Mouse (Mus musculus): ENCODE data around the gene Fam69a.
"Not testable (repeated sequence)": the region's sequence is repeated elsewhere in the genome, so short reads cannot be mapped to it uniquely, and the experiment has no call there.

Fam69a gene

DNA sequence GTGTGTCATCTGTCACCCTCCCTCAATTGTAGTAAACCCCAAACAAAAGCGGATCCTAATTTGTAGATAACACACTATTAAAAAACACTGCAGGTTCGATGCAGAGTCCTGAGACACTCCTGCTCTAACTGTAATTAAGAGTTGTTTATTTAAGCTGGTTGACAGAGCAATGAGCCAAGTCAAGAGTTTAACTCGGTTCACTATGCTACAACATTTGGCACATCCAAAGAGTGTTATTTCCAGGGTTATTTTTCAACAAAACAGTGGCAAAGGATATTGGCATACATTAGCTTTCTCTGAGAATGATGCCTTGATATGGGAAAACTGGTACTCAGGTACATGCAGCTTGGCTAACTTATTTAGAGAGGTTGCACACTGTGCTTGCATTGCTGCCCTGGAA, 4.9 kb downstream of the Fam69a start:
- no peak for DNase-seq (ENCODE audit: low read depth, low spot score)

DNA sequence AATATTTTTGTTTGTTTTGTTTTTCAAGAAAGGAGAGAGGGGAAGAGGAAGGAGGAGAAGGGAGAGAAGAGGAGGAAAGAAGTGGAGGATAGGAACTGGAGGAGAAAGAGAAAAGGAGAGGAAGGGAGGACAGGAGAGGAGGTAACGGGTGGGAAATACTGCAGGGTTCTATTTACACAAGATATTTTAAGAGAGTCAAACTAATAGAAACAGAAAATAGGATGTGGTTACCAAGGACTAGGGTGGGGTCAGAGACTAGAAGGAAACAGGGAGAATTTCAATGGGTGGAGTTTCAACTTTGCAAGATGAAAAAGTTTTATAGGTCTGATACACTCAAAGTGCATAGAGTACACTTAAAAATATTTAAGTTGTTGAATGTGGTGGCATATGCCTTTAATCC, 7.0 kb downstream of the Fam69a start:
- peak; percentile 55 for DNase-seq (ENCODE audit: low read depth, low spot score)

DNA sequence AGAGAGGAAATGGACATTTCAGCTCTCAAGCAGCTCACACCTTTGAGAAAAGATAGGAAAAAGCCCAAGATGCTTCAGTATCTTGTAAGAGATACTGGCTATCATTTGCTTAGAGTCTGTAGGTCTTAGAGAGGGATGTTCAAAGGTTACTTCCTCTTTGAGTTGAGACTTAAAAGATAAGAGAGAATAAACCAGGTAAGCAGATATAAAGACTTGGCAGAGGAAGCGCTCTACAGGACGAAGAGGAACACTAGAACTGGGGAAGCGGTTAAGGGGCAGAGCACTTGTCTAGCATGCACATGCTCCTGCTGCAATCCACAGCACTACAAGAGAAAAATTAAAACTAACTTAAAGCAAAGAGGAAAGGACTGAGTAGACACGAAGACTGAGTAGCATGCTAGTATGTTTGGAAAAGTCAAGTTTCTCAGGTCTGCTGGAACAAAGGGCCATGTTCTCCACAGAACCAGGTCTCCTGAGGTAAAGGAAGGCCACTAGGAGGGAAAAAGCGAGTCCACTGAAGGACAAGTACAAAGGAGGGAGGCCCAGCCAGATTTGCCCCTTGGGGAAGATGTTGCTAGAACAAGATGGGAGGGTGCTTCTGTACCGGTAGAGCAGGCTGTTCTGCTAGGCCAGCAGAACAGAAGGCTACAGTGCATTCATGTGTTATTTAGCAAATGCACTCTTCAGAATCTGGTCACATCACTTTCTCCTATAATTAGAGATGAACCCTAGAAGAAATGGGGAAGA, 8.4 kb downstream of the Fam69a start:
- DNase-seq (ENCODE audit: low read depth, low spot score), result peak; percentile 62

DNA sequence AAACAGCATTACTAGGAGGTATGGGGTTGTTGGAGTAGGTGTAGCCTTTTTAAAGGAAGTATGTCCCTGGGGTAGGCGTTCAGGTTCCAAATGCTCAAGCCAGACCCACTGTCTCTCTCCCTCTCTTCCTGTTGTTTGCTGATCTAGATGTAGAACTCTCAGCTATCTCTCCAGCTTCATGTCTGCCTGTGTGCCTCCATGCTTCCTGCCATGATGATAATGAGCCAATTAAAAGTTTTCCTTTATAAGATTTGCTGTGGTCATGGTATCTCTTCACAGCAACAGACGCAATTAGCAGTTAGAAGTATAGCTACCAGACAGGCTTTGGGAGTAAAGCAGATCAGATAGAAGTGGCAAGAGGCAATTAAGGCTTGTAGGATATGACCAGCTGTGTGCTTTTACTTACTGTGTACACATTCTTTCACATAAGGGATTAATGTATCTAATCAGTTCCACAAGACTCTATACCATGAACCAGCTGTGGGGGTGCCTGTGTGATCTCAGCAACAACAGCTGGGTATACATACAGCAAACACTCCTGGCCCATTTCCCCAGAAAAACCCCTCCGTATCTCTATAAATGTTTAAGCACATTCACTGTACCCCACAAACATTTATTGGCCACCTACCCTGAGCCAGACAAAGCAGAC, 9.1 kb downstream of the Fam69a start:
- DNase-seq (ENCODE audit: low read depth, low spot score), result no peak

DNA sequence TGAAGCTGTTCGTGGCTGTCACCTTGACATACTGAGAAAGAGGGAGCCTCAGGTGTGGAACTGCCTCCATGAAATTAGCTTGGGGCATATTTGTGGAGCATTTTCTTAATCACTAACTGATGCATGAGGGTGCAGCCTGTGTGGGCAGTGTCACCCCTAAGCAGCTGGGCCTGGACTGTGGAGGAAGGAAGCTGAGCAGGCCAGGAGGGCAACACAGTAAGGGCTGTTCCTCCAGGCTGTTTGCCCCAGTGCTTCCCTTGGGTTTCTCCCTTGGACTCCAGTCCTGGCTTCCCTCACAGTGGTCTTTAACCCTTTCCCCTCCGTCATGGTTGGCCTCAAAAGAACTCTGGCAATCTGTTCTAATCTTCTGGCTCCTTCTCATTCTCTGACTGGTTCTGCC, 13.6 kb downstream of the Fam69a start:
- no peak for DNase-seq (ENCODE audit: low read depth, low spot score)

DNA sequence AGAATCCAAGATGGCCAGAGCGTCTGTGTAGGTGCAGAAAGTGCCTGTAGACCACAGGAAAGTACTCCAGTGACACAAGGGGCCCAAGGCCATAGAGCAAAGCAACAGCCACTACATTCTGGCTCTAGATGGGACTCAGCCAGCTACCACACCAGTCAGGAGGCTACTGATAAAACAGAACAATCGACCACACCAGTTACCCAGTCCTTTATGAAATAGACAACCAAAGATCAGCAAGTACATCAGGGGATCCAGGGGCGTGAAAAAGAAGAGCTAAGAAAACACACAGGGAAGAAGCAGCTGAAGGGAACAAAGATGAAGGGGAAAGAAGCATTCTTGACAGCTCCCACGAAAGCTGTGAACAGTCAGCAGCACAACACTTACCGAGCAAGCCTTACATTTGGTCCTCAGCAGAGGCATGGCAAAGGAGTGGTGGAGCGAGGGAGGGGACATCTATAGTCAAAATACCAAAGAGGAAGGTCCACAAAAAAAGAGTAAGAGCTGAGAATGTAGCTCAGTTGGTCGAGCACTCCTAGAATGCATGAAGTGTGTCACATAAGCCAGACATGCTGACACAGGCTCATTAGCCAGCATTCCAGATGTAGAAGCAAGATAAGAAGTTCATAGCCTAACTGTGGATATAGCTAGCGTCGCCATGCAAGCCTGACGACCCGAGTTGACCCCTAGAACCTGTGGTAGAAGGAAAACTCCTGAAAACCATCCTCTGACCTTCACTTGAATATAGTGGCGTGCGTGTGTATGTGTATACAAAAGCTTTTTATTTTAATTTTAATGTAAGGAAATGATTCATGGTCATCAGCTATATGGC, 14.2 kb downstream of the Fam69a start:
- DNase-seq (ENCODE audit: low read depth, low spot score), result no peak

DNA sequence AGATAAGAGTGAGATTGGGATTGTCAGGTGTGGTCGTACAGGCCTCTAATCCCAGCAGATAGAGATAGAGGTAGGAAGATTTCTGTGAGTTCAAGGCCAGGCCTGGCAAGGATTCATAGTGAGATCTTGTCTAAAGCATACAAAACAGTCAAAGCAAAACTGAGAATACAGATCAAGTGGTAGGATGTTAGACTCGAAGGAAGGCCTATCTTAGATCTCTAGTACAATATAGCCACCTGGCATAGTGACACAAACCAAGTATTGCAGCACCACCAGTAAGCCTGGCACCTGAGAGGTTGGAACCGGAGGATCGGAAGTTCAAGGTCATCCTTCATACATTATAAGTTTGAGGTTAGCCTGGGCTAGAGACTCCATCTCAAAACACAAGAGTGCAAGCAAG, 15.8 kb downstream of the Fam69a start:
- peak; percentile 30 for DNase-seq (ENCODE audit: low read depth, low spot score)

DNA sequence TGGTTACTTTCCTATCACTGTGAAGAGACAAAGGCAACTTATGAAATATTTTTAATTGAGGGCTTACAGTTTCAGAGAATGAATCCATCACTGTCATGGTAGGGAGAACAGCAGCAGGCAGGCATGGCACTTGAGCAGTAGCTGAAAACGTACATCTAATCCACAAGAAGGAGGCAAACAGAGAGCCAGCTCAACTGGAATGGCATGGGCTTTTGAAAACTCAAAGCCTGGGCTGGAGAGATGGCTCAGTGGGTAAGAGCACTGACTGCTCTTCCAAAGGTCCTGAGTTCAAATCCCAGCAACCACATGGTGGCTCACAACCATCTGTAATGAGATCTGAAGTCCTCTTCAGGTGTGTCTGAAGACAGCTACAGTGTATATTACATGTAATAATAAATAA, 17.1 kb downstream of the Fam69a start:
- not testable (repeated sequence) for DNase-seq (ENCODE audit: low read depth, low spot score)

DNA sequence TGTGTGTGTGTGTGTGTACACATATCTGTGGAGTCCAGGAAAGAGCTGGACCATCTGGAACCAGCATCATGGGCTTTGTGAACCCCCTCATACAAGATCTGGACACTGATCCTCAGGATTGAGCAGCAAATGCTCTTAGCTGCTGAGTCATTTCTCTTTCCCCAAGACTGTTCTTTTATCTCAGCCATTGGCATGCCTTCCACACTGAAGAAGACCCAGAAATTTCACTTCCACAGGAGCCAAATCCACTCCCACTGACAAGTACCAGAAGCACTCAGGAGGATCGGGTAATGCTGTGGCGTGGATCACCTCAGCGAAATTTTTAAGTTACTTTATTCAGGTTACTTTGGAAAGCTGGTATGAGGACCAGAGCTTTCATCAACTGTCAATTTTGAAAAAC, 18.8 kb downstream of the Fam69a start:
- no peak for DNase-seq (ENCODE audit: low read depth, low spot score)

DNA sequence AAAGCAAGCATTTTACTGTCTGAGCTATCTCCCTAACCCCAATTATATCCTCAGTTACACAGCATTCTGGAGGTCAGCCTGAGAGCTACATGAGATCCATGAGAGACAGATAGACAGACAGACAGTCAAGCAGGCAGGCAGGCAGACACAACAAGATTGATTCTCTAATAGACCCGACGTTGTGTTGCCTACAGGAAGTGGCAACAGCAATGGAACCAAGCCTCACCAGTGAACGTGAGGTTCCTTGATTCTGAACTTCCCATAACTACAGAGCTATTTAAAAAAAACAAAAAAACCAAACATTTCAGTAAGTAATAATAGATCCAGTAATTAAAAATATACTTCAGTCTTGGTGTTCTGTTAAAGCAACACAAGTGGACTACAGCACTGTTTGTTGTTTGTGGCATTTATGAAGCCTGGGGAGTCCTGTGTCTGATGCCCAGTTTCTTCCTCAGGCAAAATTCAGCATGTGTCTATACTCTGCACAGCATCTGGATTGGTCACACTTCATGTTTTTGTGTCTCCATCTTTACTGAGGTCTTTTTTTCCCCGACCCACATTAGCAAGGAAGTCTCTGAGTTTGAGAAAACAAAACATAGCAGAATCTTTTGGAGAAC, 19.9 kb downstream of the Fam69a start:
- DNase-seq (ENCODE audit: low read depth, low spot score), result peak; percentile 60

DNA sequence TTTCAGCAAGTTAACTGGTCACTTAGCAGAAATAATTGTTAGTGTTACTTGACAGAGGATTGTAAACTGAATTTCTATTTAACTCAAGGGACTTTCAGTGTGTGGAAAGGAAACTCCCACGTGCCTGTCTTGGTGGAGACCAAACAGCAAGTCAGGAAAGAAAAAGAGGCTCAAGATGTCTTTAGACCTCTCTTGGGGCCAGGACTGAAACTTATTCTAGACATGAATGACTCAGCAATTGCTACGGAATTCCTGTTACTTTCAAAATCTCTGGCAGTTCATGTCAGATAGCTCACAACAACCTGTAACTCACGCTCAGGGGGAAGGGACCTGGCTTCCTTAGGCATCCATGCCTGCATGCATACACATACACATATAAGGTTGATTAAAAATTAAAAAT, 20.7 kb downstream of the Fam69a start:
- no peak for DNase-seq (ENCODE audit: low read depth, low spot score)

DNA sequence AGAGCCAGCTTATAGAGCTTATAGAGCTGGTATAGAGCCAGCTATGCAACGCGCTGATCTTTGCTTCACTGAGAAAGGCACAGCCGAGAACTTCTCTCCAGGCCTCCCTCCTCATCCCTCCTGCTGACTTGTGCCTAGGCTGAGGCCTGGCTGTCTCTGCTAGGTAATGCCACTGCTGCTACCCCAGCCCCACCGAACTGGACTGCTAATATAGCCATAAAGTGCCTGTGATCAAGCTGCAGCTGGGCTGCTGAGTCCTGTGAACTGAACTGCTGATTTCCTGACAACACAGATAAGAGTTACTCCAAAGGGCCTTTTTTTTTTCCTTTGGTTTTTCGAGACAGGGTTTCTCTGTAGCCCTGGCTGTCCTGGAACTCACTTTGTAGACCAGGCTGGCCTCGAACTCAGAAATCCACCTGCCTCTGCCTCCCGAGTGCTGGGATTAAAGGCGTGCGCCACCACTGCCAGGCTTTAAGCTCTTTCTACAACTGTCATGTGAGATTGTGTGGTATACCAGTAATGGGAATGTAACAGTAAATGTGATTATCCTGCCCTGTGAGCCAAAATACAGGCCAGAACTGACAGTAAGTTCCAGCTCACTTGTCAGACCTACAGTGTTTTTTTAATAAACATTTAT, 21.4 kb downstream of the Fam69a start:
- no peak for DNase-seq (ENCODE audit: low read depth, low spot score)

DNA sequence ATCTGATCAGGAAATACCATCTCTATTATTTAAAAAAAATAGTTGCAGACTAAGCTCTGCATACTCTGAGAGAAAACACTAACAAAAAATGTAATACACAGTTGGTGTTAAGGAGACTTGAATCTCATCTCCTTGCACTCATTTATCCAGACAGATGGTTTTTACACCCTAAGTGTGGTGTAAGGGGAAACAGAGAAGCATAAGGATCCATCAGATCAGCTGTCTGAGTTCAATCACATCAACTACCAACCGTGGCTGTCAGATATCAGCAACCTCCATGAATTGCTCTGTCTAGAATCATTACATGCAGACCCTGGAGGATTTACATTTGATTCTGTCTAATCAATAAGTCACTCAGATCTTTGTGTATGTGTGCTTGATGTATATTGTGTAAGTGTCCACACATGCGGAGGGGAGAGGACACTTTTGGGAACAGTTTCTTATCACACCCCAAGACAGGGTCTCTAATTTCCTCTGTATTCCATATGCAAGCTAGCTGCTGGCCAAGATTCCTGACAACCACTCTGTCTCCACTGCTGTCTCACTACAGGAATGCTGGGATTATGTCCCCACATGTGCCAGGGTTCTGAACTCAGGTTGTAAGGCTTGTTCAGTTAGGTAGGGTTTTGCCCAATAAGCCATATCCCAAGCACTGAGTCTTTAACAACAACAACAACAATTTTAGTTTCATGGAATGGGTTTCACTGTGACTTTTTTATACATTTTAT, 22.7 kb downstream of the Fam69a start:
- no peak for DNase-seq (ENCODE audit: low read depth, low spot score)

DNA sequence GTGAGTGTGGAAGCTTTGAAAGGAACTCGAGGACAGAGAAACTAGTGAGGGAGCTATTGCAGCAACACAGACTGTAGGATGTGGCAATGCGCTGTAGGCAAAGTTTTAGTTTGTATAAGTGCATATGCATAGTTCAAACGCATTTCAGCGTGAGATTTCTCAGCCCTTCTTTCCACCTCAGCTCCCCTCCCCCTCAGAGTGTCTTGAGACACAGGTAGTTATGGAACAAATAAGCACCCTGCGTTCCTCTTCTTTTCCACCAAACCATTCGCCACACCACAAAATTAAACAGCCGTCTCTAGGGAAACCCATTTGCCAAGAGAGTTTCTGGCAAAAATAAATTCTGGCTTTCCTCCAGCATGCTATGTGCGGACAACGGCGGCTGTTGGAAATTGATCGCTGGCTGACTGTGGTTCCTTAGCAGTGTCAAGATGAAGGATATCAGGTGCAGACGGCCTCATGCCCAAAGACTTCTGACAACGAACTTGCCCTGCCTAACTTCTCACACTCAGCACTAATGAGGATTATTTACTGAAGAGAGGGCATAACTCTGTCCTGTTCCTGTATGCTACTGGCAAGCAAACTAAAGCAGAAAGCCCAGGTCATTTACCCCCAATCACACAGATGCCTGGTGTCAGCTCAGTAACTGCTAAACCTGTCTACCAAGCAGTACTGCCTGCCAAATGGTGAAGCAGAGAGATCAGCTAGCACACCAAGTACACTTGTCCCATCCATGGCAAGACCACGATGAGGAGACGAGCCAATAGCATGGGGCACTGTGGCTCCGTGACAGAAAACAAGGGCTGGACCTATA, 25.2 kb downstream of the Fam69a start:
- DNase-seq (ENCODE audit: low read depth, low spot score), result peak; percentile 69

DNA sequence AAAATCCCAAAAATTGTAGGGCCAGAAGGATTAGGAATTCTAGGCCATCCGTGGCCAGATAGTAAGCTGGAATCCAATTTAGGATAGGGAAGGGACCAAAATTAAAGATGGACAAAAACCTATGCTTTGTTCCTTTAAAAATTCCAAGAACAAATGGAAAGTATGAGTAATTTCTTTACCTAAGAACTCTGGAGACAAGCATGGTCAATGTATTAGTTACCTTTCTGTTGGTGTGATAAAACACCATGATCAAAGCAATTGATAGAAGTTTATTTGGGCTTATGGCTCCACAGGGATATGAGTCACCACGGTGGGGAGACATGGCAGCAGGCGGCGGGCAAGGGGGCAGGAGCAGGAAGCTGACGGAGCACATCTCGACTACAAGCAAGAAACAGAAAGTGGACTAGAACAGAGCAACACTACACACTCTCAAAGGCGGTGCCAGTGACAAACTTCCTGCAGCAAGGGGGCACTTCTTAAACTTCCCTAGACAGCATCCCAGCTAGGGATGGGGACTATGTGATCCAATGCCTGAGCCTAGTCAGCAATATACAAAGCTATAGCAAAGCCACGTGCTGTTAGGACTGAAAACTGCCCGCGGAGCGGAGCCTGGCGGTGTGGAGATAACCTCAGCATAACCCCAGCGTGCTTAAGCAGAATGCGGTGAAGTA, 26.2 kb downstream of the Fam69a start:
- DNase-seq (ENCODE audit: low read depth, low spot score), result peak; percentile 83

DNA sequence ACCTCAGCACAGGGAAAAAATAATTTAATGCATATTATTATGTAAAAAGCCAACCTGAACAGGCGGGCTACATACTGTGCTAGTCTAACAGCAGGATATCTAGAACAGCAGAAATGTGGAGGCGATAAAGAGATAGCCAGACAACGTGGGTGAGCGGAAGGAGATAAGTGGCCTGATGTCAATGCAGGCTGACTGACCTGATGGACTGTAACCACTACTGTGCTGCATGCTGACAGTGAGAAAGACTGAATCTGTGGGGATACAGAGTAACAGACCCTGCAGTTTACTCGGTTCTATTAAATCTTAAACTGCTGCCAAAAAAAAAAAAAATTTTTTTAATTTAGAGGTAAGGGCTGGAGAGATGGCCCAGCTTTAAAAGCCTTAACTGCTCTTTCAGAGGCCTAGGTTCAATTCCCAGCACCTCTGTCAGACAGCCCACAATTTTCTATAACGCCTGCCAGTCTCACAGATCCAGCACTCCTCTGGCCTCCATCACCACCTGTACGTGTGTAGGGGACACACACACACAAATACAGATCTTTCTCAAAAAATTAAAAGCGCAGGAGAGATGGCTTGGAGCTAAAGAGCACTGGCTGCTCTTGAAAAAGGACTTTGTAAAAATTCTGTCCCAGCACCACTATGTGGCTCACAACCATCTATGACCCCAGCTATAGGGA, 27.1 kb downstream of the Fam69a start:
- no peak for DNase-seq (ENCODE audit: low read depth, low spot score)

DNA sequence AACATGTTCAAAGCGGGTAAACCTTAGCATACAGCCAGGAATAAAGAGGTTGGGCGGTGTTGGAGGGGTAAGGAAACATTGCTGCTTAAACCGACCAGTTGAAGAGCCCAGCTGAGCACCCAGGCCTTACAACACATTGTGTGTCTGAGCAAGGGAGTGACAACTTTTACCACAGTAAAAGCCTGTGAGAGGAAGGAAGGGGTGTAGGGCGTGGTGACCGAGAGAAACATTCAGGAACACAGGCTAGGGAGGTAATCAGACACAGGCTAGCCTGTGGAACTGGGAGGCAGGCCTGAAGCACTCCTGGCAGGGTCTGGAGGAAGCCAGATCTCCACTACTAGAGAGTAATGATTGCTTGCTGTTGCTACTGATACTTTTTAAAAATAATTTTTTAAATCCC, 36.2 kb downstream of the Fam69a start:
- DNase-seq (ENCODE audit: low read depth, low spot score), result peak; percentile 44

DNA sequence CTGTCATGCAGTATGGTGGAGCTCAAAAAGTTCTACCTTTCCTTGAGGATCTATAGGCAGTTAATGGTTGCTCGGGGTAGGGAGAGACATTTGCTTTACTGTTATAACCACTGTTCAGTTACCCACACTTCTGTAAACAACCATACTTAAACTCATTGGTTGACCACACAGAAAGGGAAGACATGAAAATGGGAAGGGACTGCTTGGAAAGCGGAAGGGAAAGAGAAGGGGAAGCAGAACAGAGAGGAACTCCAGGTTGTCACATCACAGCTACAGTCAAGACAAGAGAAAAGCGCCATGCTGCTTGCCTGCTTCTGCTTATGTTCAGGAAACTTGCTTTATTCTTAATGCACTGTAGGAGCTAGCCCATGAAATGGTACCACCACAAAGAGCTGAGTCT, 37.3 kb downstream of the Fam69a start:
- no peak for DNase-seq (ENCODE audit: low read depth, low spot score)

DNA sequence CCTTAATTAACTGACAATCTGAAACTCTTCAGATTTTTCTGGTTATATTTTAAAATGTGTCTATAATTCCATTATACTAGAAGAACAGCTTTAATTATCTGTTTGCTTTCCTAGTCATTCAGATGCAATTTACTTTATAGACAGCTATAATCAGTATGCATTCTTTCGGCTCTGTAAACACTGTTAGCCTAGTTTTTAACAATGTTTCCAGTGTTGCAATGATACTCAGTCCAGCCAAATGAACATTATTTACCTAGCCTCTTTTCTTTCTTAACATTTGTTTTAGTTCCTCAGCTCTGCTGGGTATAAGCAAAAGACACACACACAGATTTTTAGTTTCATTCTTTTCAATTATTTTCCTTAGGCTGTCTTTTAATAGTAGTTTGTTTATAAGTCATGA, 38.0 kb downstream of the Fam69a start:
- no peak for DNase-seq (ENCODE audit: low read depth, low spot score)
